Mouse (Mus musculus) lung, embryonic 14.5 days (tissue): ENCODE measurements around the gene Gm29106. TPM values are rescaled to one million over a fixed set of nuclear protein-coding genes. Genes with fewer than 3 reads are reported as not detected.
"Not testable (repeated sequence)": the region's sequence is repeated elsewhere in the genome, so short reads cannot be mapped to it uniquely, and the experiment has no call there.

ENCODE experiments used
- ATAC-seq: fragments of 200-750 bp; cut with Nextera tagmentation; 2 replicates; pipeline ENCODE4 v1.8.0; 2017; ENCODE audit warnings: mild to moderate bottlenecking, moderate TSS enrichment, moderate library complexity; ENCODE audit not compliant: insufficient read depth
- DNase-seq: peaks from one replicate; pipeline ENCODE4 v3.0.0-alpha.2; 2015
- H3K27ac ChIP-seq: fragments of 300-500 bp; sonication (generic); 2 replicates; pipeline ENCODE4 v1.5.1; 2014; ENCODE audit warnings: low read depth, mild to moderate bottlenecking, moderate library complexity
- H3K27me3 ChIP-seq: fragments of 300-500 bp; sonication (generic); 2 replicates; pipeline ENCODE4 v1.6.1; 2014; ENCODE audit warnings: low read length, control low read depth; ENCODE audit not compliant: insufficient read depth
- H3K36me3 ChIP-seq: fragments of 300-500 bp; sonication (generic); 2 replicates; pipeline ENCODE4 v1.6.1; 2014; ENCODE audit warnings: control low read depth; ENCODE audit not compliant: insufficient read depth
- H3K4me1 ChIP-seq: fragments of 300-500 bp; sonication (generic); 2 replicates; pipeline ENCODE4 v1.6.1; 2014; ENCODE audit warnings: antibody characterized with exemption, control low read depth; ENCODE audit not compliant: insufficient read depth
- H3K4me2 ChIP-seq: fragments of 300-500 bp; sonication (generic); 2 replicates; pipeline ENCODE4 v1.6.1; 2014; ENCODE audit warnings: mild to moderate bottlenecking
- H3K4me3 ChIP-seq: fragments of 300-500 bp; sonication (generic); 2 replicates; pipeline ENCODE4 v1.5.1; 2014; ENCODE audit warnings: low read depth, low read length
- H3K9ac ChIP-seq: fragments of 300-500 bp; sonication (generic); 2 replicates; pipeline ENCODE4 v1.6.1; 2014
- H3K9me3 ChIP-seq: fragments of 300-500 bp; sonication (generic); 2 replicates; pipeline ENCODE4 v1.6.1; 2016; ENCODE audit warnings: low read depth, low read length, control low read depth
- CTCF ChIP-seq: IDR thresholded peaks from 2 replicates; pipeline ENCODE4 v1.5.1; 2016; ENCODE audit warnings: antibody characterized with exemption, low read depth
- WGBS: fragments of 180-500 bp; shearing (Covaris S2); extraction: QIAGEN DNeasy Blood & Tissue Kit; methylation state at CpG from one replicate; pipeline ENCODE4 v1.1.7; 2014; 5-methylcytosine and 5-hydroxymethylcytosine counted together
- polyA plus RNA-seq: library from polyadenylated mRNA; unstranded; fragments of >200 nt; fragmentation: Nextera tagmentation; extraction: Ambion mirVana; gene quantifications from 2 replicates; pipeline ENCODE4 v1.2.1, GENCODE M21; 2014

Gm29106 gene
- polyA plus RNA-seq: 0.04 and 0.08 TPM in 2 replicates

DNA sequence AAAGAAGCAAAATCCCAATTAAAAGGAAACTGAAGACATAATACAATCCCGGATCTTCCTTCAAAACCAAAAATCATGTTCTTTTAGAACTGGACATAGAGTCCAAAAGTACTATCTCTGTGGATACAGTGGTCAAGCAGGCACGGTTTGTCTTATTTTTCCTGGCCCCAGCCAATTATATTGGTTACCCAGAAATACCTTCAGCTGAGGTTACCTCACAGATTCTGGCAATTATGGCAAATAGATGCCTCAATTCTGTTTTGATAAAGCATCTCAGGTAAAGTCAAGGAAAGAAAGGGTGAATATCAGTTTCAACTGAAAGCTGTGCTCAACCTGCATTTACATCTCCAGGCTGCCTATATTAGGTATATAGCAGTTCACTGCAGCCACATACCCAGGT lies at the start of gene Gm29106:
TSS of gene Gm29106 (plus strand) at position 301 of the 400 bp plus-strand sequence.
- 64% methylated on average over 2 of the region's 2 CpGs for WGBS
- not testable (repeated sequence) for H3K36me3 ChIP-seq

GRCm38 (mm10) chr1:118228540-118228939 lies 52.2 kb downstream of the Gm29106 start:
- no peak for TF ChIP-seq CTCF
- H3K9ac ChIP-seq: no peak overlapping the region
- H3K4me1 ChIP-seq: no peaks in the 10 kb centered on the region
- H3K4me3 ChIP-seq: no peak overlapping the region
- H3K36me3 ChIP-seq: no peaks in the 10 kb centered on the region
- no peaks in the 10 kb centered on the region for H3K27me3 ChIP-seq
- no peak overlapping the region for H3K27ac ChIP-seq
- ATAC-seq (no peak), DNase-seq (no peak)
- 55% methylated on average over 1 of the region's 1 CpGs for WGBS
- H3K9me3 ChIP-seq: no peaks in the 10 kb centered on the region
- H3K4me2 ChIP-seq: no peak overlapping the region

More for the DNA sequence above, at the start of gene Gm29106:
- H3K9me3 ChIP-seq, H3K4me2 ChIP-seq, ATAC-seq, H3K27me3 ChIP-seq, H3K27ac ChIP-seq, H3K4me1 ChIP-seq, DNase-seq, H3K4me3 ChIP-seq, H3K9ac ChIP-seq: not testable (repeated sequence)

DNA sequence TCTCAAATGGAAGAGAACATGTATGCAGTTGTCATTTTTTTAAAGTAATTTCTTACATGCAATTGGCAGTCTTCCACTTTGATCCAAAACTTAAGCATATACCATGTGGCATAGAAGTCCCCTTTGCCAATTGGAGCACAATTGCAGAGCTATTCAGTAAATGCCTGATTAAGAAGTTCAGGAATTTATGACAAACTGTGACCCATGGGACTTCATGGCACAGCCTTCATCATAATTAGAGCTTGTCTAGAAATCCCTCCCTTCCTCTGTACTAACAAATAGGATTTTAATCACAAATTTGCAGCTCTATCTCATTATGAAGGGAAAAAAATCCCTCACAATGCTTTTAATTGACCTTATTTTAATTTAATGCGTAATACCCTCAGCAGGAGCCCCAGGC lies 59.7 kb downstream of the Gm29106 start:
- no peak for ATAC-seq
- H3K4me1 ChIP-seq: no peaks in the 10 kb centered on the region
- no peak for DNase-seq
- H3K9ac ChIP-seq: no peak overlapping the region
- H3K27me3 ChIP-seq: no peaks in the 10 kb centered on the region
- no peak overlapping the region for H3K4me2 ChIP-seq
- no peak for TF ChIP-seq CTCF
- WGBS: 74% methylated on average over 1 of the region's 1 CpGs
- H3K36me3 ChIP-seq: no peaks in the 10 kb centered on the region
- no peaks in the 10 kb centered on the region for H3K9me3 ChIP-seq
- no peak overlapping the region for H3K4me3 ChIP-seq
- H3K27ac ChIP-seq: no peak overlapping the region

Other genes starting within 250 kb of the Gm29106 start
- not detected in 2 replicates for gene Gm28168, start 248.5 kb upstream of the Gm29106 start, polyA plus RNA-seq
- gene Gm7145, start 210.6 kb upstream of the Gm29106 start, polyA plus RNA-seq: not detected in 2 replicates
- 325 and 327 TPM in 2 replicates for gene Tsn, start 135.2 kb downstream of the Gm29106 start, polyA plus RNA-seq
- 83.1 and 90.4 TPM in 2 replicates for gene Nifk, start 145.3 kb downstream of the Gm29106 start, polyA plus RNA-seq
- gene Clasp1, start 212.5 kb downstream of the Gm29106 start, polyA plus RNA-seq: 51.5 and 60.7 TPM in 2 replicates